Mouse (Mus musculus) cortical plate, adult 2 months (tissue): ENCODE data around the gene Sbno2. TPM values are rescaled to one million over a fixed set of nuclear protein-coding genes. Genes with fewer than 3 reads are reported as not detected.

Experiments
- H3K27ac ChIP-seq: fragments of 200-500 bp; 2 replicates; pipeline ENCODE4 v1.5.1; 2012; ENCODE audit warnings: low read length, control low read depth, inconsistent platforms; ENCODE audit not compliant: insufficient read depth
- H3K4me1 ChIP-seq: fragments of 200-500 bp; 2 replicates; pipeline ENCODE4 v1.6.1; 2011; ENCODE audit warnings: low read length; ENCODE audit not compliant: control insufficient read depth, insufficient read depth
- H3K4me3 ChIP-seq: fragments of 200-500 bp; 2 replicates; pipeline ENCODE4 v1.5.1; 2011; ENCODE audit warnings: mild to moderate bottlenecking, low read length, control low read depth; ENCODE audit not compliant: insufficient read depth
- CTCF ChIP-seq: fragments of 200-500 bp; IDR thresholded peaks from 2 replicates; pipeline ENCODE4 v1.5.1; 2011; ENCODE audit warnings: mild to moderate bottlenecking, control low read depth, low read length; ENCODE audit not compliant: insufficient read depth; ENCODE audit errors: extremely low read depth
- POLR2A ChIP-seq: fragments of 200-500 bp; IDR thresholded peaks from 2 replicates; pipeline ENCODE4 v1.6.1; 2011; ENCODE audit warnings: mild to moderate bottlenecking, low read length, control low read depth; ENCODE audit not compliant: insufficient read depth; ENCODE audit errors: extremely low read depth
- polyA plus RNA-seq: library from polyadenylated mRNA; depleted of rRNA; stranded (reverse); fragments of >200 nt; gene quantifications from 2 replicates; pipeline ENCODE4 v1.2.3, GENCODE M21; 2012

The Sbno2 gene
- polyA plus RNA-seq, 1 experiment = 22.9 TPM

DNA sequence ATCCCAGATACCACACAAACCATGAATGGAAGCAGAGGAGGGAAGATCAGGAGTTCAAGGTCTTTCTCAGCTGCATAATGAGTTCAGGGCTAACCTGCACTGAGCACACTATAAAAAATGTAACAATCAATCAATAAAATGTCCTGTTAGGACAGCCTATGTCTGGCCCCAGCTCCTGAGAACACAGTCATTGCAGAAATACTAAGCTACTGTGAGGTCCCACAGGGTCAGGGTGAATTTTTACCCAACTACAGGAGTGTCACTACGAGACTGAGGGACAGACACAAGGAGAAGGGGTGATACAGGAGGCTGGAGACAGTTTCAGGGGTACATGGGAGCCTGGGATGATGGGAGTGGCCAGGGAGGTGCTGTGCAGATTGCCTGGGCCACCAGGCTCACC, 27.0 kb downstream of the Sbno2 start:
- H3K4me1 ChIP-seq = no peaks in the 10 kb centered on the region
- TF ChIP-seq CTCF (no peak), POLR2A (no peak)
- H3K4me3 ChIP-seq = no peak overlapping the region
- no peak overlapping the region for H3K27ac ChIP-seq

DNA sequence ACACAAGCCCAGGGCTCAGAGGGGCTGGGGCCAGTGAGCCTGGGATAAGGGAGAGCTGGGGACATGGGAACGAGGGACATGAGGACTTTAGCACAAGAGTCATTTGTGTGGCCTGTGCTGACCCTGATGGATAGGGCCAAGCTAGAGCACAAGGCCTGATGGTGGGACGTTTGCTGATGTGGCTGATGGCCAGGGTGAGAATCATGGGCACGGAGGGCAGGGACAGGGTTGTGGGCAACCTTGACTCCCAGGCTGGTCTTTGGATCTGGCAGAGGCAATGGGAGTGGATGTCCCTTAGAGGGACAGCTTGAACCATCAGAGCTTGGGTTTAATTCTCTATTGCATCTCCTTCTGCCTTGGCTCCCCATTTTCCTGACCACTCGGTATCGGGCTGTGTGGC, 28.1 kb downstream of the Sbno2 start:
- no peak for TF ChIP-seq CTCF
- TF ChIP-seq POLR2A = no peak
- Histone ChIP-seq H3K4me1 (no peaks in the 10 kb centered on the region), H3K4me3 (no peak overlapping the region), H3K27ac (no peak overlapping the region)

DNA sequence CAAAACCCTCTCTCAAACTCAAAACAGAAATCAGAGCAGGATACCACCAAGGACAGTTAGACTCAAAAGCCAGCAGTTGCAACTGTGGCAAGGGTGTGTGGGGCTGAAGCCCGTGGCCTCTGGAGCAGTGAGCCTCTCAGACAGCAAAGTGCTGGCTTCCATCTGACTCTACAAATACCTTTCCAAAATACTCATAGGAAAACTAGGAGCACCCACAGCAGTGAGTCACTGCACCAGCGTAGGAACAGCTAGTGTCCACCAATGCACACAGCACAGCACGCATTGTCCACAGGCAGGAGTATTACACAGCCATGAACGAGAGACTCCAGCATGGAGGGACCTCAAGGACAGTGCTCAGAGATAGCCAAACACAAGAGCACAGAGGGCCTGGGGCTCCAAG, 29.0 kb downstream of the Sbno2 start:
- no peak for TF ChIP-seq CTCF
- TF ChIP-seq POLR2A = no peak
- Histone ChIP-seq H3K27ac (no peak overlapping the region), H3K4me3 (no peak overlapping the region), H3K4me1 (no peaks in the 10 kb centered on the region)

DNA sequence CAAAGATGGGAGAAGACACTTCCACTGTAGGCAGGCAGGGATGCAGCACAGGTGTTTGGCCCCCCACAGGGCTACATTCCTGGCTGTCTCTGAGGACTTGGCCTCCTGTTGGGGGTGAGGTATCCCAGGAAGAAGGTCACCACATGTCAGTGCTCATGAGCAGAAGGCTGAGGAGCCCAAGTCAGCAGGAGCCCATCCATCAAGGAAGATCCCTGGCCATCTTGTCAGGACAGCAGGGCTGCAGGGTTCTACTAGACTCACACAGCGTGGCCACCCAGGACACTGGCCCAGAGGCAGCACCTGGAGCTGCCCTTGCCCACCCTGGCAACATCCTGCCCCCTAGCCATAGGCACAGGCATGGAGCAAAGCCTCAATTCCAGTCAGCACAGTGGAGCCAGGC, 29.4 kb downstream of the Sbno2 start:
- no peak overlapping the region for H3K27ac ChIP-seq
- H3K4me3 ChIP-seq = no peak overlapping the region
- no peak for TF ChIP-seq CTCF
- TF ChIP-seq POLR2A = no peak
- H3K4me1 ChIP-seq = peaks cover 1% of the 10 kb centered on the region

DNA sequence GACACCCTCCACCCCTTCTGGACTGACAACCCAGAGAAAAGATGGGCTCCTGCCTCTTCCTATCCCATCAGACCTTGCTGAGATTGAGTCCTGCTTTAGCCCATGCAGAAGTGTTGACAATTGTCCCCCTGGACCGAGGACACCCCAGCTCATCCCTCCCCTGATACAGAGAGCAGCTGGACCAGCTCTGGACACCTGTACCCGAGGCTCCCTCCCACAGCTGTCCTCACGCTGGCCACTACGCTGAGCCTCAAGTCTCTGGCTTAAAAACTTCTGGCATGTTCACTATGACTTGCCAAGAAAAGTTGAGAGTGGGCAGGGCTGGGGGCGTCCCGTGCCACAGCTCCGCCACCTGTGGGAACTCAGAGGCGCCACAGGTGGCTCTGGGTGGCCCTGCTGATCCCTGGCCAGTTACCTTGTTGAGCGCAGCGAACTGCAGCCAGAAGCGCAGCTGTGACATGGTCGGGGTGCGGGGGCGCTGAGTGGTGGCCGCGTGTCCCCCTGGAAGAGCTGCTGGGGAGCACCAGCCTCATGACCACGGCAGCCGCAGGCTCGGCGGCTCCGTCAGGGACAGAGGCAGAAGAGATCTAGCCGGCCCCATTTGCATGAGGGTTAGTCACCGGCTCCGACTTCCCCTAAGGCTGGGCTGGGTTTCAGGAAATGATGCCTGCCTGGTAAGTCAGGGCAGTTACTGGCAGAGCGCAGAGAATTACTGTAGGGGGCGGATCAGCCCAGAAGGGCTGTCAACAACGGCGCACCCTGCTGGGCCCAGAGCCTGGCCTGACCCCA, 30.4 kb downstream of the Sbno2 start:
- TF ChIP-seq POLR2A = no peak
- TF ChIP-seq CTCF = no peak
- Histone ChIP-seq H3K4me3 (no peak overlapping the region), H3K4me1 (peaks cover 4% of the 10 kb centered on the region), H3K27ac (no peak overlapping the region)

DNA sequence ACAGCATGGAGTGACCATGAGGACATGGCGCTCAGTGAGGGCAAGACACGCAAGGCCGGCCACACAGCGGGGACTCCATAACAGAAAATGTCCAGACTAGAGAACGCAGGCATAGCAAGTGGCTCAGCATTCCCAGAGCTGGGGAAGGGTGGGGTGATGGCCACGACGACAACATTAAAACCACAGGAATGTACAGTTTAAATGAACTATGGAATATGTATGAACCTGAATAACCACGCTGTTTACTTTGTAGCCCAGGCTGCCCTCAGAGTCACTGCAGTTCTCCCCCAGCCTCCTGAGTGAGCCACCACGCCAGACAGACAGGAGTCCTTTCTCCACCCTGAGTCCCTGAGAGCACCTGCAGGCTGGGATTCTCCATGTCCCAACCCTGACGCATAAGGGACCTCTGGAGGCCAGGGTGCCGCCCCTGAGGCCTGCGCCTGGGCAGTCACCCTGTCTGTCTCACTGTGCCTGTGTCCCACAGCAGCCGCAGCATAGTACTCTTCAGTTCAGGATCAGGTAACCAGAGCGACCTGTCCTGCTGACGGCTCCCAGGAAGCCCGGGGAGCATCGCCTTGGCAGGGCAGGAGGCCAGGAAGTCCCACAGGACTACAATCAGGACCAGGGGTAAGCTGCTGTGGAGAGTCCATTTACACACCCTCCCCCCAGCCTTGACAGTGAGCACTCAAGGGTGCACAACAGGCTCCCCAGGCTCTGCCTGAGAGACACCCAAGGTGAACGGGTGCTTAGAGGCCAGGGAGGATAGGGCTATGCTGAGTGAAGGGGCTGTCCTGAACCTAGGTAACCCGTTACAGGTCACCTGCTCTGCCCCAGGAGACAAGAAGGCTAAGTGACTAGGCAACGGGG, 32.5 kb downstream of the Sbno2 start:
- Histone ChIP-seq H3K4me1 (peaks cover 4% of the 10 kb centered on the region), H3K27ac (no peak overlapping the region), H3K4me3 (no peak overlapping the region)
- TF ChIP-seq POLR2A = no peak
- TF ChIP-seq CTCF = no peak

DNA sequence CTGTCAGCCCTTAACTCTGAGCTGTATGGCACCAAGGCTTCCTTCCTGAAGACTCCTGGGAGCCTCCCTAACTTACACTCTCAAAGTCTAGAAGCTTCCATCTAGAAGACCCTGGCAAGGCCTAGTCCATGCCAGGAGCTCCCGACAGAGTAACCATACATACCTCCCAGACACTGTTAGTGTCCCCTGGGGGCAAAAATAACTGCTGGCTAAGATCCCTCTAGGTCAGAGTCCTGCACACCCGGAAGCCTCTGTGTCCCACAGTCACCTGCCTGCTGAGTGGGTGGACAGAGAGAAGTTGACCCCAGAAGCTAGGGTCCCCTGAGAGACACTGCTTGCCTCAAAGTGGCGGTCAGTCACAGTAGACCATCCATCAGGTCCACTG, 33.9 kb downstream of the Sbno2 start:
- Histone ChIP-seq H3K4me3 (no peak overlapping the region), H3K27ac (peak overlapping the region; percentile 19; the same call in 1 of the 2 replicates), H3K4me1 (peaks cover 4% of the 10 kb centered on the region)
- TF ChIP-seq CTCF (no peak), POLR2A (no peak)

DNA sequence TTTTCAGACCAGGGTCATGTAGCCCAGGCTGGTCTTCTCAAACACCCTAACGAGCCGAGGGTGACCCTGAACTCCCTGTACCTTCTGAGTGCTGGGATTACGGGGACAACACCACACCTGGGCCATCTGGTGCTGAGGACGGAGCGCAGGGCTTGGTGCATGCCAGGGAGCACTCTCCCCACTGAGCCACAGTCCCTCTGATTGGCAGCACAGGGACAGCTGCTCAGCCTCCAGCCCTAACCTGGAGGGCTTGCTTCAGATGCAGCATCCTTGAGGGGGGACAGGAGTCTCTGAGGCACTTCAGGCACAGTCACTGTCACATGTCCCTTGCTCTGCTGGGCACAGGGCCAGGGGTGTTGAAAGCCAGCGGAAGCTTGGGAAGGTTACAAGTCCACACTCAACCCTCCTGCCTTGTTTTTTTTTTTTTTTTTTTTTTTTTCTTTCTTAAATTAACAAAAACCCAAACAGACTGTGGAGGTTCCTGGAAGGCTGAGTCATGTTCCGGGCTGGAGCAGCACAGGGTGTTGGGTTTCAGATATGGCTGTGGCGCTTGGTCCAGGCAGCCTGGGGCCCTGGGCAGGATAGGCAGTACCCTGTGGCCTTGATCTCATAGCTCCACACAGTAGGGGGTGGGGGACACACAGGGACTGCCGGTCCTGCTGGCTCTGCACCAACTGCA, 34.4 kb downstream of the Sbno2 start:
- Histone ChIP-seq H3K27ac (peak overlapping the region; percentile 19; the same call in 1 of the 2 replicates), H3K4me1 (peaks cover 4% of the 10 kb centered on the region), H3K4me3 (no peak overlapping the region)
- TF ChIP-seq CTCF (no peak), POLR2A (no peak)

DNA sequence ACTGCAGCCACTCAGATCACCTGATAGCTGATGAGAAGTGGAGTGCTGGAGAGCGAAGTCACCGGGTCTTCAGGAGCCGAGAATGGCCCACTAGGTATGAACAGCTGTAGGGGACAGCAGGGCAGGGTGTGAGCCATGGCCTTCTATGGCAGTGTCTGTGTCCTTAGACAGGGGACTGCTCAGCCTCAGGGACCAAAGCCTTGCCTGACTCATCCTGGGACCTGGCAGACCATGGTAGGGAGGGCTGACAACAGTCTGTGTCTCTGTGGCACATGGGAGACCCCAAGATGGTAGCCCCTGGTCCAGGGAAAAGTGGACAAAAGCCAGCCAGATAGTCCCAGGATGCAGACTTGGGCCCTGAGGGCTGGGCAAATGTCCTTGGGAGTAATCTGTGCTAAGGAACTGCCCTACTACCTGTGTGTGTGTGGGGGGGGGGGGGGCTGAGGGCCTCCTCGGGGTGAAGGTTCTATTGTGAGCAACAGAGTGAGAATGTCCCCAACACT, 35.4 kb downstream of the Sbno2 start:
- H3K4me3 ChIP-seq = no peak overlapping the region
- no peak overlapping the region for H3K27ac ChIP-seq
- H3K4me1 ChIP-seq = peaks cover 4% of the 10 kb centered on the region
- TF ChIP-seq CTCF (no peak), POLR2A (no peak)
